Mouse (Mus musculus) ES-E14 (cell line): ENCODE data around the gene Usp19. TPM values are rescaled to one million over a fixed set of nuclear protein-coding genes. Genes with fewer than 3 reads are reported as not detected.

Experiments
- DNase-seq: peaks from one replicate; pipeline ENCODE4 v3.0.0-alpha.2; 2013; ENCODE audit warnings: low read depth, low spot score
- H3K27ac ChIP-seq: 2 replicates; pipeline ENCODE4 v1.5.1; 2012; ENCODE audit warnings: low read depth, mild to moderate bottlenecking, low read length, moderate library complexity, mixed read lengths; ENCODE audit not compliant: poor library complexity, insufficient read depth, severe bottlenecking
- H3K36me3 ChIP-seq: 2 replicates; pipeline ENCODE4 v1.6.1; 2012; ENCODE audit warnings: mild to moderate bottlenecking, low read length, moderate library complexity, mixed read lengths; ENCODE audit not compliant: control insufficient read depth, poor library complexity, insufficient read depth, severe bottlenecking
- H3K4me1 ChIP-seq, 2 experiments: fragments of 150-350 bp in 1 of 2; sonication (generic) in 1 of 2; 2 replicates each; pipeline ENCODE4 v1.6.1; 2012; ENCODE audit warnings: low read length in 2 of 2, mild to moderate bottlenecking in 1 of 2, mixed read lengths in 1 of 2; ENCODE audit not compliant: control insufficient read depth in 2 of 2, insufficient read depth in 2 of 2, poor library complexity in 1 of 2
- H3K4me3 ChIP-seq, 2 experiments: fragments of 150-350 bp in 1 of 2; sonication (generic) in 1 of 2; 2 replicates each; pipeline ENCODE4 v1.5.1; 2012; ENCODE audit warnings: low read length in 2 of 2, low read depth in 1 of 2, mild to moderate bottlenecking in 1 of 2, mixed read lengths in 1 of 2; ENCODE audit not compliant: insufficient read depth in 1 of 2, poor library complexity in 1 of 2, severe bottlenecking in 1 of 2
- H3K9ac ChIP-seq: 2 replicates; pipeline ENCODE4 v1.6.1; 2012; ENCODE audit warnings: low read depth, mild to moderate bottlenecking, low read length, mixed read lengths; ENCODE audit not compliant: poor library complexity, insufficient read depth, severe bottlenecking
- H3K9me3 ChIP-seq: fragments of 150-350 bp; sonication (generic); 2 replicates; pipeline ENCODE4 v1.6.1; 2012; ENCODE audit warnings: low read depth, mild to moderate bottlenecking, low read length; ENCODE audit not compliant: control insufficient read depth, insufficient read depth
- CHD2 ChIP-seq: IDR thresholded peaks from 2 replicates; pipeline ENCODE4 v1.6.1; 2014; ENCODE audit warnings: mild to moderate bottlenecking, low read depth, low read length, inconsistent platforms
- HCFC1 ChIP-seq: IDR thresholded peaks from 2 replicates; pipeline ENCODE4 v1.6.1; 2012; ENCODE audit warnings: low read length, inconsistent platforms, borderline replicate concordance; ENCODE audit not compliant: insufficient read depth
- MAFK ChIP-seq: IDR thresholded peaks from 2 replicates; pipeline ENCODE4 v1.6.1; 2014; ENCODE audit warnings: mild to moderate bottlenecking, low read depth, low read length, inconsistent platforms; ENCODE audit not compliant: insufficient read depth
- ZC3H11A ChIP-seq: IDR thresholded peaks from 2 replicates; pipeline ENCODE4 v1.6.1; 2012; ENCODE audit warnings: low read depth, mild to moderate bottlenecking, inconsistent platforms, low read length, borderline replicate concordance
- ZNF384 ChIP-seq: IDR thresholded peaks from 2 replicates; pipeline ENCODE4 v1.6.1; 2012; ENCODE audit warnings: low read depth, low read length, inconsistent platforms
- in situ Hi-C, 2 experiments: fragments of 600-800 bp; cut with MboI; formaldehyde crosslinking; loops; one replicate each; pipeline ENCODE4 v1.15.1; 2025; ENCODE audit warnings: low sequenced_read_pairs in 2 of 2, inconsistent platforms in 1 of 2; ENCODE audit not compliant: unreplicated experiment in 2 of 2
- total RNA-seq: library from RNA; depleted of rRNA; stranded (reverse); fragments of 300-350 nt; gene quantifications from 2 replicates; pipeline ENCODE4 v1.2.3, GENCODE M21; 2012

Gene Usp19
- total RNA-seq, 1 experiment = 92.1 TPM

GRCm38 (mm10) chr9:108462192-108462591, 28.2 kb upstream of the Usp19 start:
- DNase-seq = no peak
- TF ChIP-seq MAFK = no peak
- no peak for TF ChIP-seq ZC3H11A
- TF ChIP-seq CHD2 = no peak
- TF ChIP-seq ZNF384 = no peak
- no peak for TF ChIP-seq HCFC1
- Histone ChIP-seq H3K4me3 (peak overlapping the region in 1 of 2 experiments; percentile 8; a peak in 1 of 4 replicates), H3K27ac (no peak overlapping the region), H3K4me1 (peaks cover 0 to 19% of the 10 kb centered on the region in 2 experiments; a peak in 3 of 4 replicates), H3K9me3 (no peaks in the 10 kb centered on the region), H3K9ac (peak overlapping the region; percentile 1; the same call in 1 of the 2 replicates), H3K36me3 (peaks cover 14% of the 10 kb centered on the region)
- in situ Hi-C loops = no loop called here

DNA sequence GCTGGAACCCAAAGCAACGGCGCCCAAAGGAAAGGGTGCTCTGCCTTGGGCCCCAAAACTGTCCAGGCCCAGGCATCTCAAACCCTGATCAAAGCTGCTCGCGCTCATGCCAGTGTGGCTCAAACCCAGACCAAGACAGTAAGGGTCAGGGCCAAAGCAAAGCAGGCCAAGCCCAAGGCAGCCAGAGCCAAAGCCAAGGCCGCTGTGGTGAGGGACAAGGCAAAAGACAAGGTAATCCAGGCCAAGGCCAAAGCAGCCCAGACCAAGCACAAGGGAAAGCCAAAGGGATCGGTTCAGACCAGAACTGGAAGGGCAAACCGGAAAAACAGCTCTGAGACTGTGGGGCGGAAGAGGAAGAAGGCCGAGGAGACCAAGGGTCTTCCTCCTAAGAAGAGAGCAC, 26.7 kb upstream of the Usp19 start:
- in situ Hi-C loops = no loop called here
- Histone ChIP-seq H3K4me1 (peaks cover 0 to 16% of the 10 kb centered on the region in 2 experiments; a peak in 3 of 4 replicates), H3K36me3 (peaks cover 14% of the 10 kb centered on the region), H3K9ac (peak overlapping the region; percentile 46), H3K4me3 (peak overlapping the region in 1 of 2 experiments; percentile 10; a peak in 1 of 4 replicates), H3K27ac (no peak overlapping the region), H3K9me3 (no peaks in the 10 kb centered on the region)
- no peak for DNase-seq
- TF ChIP-seq CHD2 (no peak), ZC3H11A (no peak), HCFC1 (no peak), ZNF384 (no peak), MAFK (no peak)

GRCm38 (mm10) chr9:108466219-108466618, 24.2 kb upstream of the Usp19 start:
- no peak for DNase-seq
- Histone ChIP-seq H3K4me3 (no peak overlapping the region), H3K4me1 (peaks cover 0 to 11% of the 10 kb centered on the region in 2 experiments; a peak in 2 of 4 replicates), H3K9ac (no peak overlapping the region), H3K36me3 (peaks cover 14% of the 10 kb centered on the region), H3K27ac (no peak overlapping the region), H3K9me3 (no peaks in the 10 kb centered on the region)
- in situ Hi-C loops = no loop called here
- TF ChIP-seq MAFK (no peak), CHD2 (no peak), ZNF384 (no peak), HCFC1 (no peak), ZC3H11A (no peak)

DNA sequence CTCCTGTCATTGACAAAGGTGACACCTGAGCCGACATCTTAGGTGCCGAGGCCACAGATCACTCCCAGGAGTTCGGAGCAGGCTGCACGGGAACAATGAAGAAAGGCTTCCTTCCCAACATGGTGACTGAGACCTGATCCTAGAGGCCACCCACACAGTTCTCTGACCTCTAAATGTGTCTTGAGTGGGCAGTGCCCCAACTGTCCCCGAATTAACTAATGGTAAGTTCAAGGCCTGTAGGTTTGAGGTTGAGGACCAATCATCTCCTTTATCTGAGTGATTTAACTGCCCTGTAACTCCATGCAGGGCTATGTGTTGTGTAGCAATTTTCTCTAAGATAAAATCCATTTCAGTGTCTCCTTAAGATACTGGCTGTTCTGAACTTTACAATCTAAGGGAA, 21.0 kb upstream of the Usp19 start:
- Histone ChIP-seq H3K36me3 (peaks cover 4% of the 10 kb centered on the region; the same call in 1 of the 2 replicates), H3K9me3 (no peaks in the 10 kb centered on the region), H3K4me1 (no peaks in the 10 kb centered on the region), H3K9ac (no peak overlapping the region), H3K27ac (no peak overlapping the region), H3K4me3 (no peak overlapping the region)
- in situ Hi-C loops = no loop called here
- no peak for DNase-seq
- no peak for TF ChIP-seq ZC3H11A
- no peak for TF ChIP-seq CHD2
- no peak for TF ChIP-seq ZNF384
- TF ChIP-seq MAFK = no peak
- no peak for TF ChIP-seq HCFC1

DNA sequence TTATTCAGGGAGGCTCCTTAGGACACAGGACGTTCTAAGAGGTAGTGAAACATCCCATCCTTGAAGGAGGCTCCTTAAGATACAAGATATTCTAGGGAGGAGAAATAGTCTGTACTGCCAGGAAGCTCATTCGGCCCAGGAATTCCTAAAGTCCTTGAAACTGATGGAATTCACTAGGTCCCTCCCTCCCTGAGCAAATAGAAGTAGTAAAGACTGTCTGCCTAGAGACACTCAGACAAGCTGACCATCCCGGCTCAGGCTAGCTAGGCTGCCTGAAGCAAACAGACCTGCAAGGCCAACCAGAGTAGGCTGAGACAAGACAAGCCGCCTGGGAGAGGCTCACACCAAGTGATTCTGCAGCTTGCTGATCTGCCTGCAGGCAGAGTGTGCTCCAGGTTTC, 20.6 kb upstream of the Usp19 start:
- Histone ChIP-seq H3K4me1 (no peaks in the 10 kb centered on the region), H3K4me3 (no peak overlapping the region), H3K9me3 (no peaks in the 10 kb centered on the region), H3K36me3 (peaks cover 4% of the 10 kb centered on the region; the same call in 1 of the 2 replicates), H3K27ac (no peak overlapping the region), H3K9ac (no peak overlapping the region)
- in situ Hi-C loops = no loop called here
- TF ChIP-seq ZC3H11A (no peak), HCFC1 (no peak), MAFK (no peak), CHD2 (no peak), ZNF384 (no peak)
- no peak for DNase-seq
